Mouse (Mus musculus) lung, postnatal 36 days (tissue): Measurements from ENCODE around the gene Ccdc22.
A peak's percentile ranks its signal among the peaks of the same experiment; 100 is the strongest.

Experiments used
- DNase-seq: peaks from one replicate; pipeline ENCODE4 v3.0.0; 2022; ENCODE audit warnings: mixed read lengths

Gene Ccdc22

DNA sequence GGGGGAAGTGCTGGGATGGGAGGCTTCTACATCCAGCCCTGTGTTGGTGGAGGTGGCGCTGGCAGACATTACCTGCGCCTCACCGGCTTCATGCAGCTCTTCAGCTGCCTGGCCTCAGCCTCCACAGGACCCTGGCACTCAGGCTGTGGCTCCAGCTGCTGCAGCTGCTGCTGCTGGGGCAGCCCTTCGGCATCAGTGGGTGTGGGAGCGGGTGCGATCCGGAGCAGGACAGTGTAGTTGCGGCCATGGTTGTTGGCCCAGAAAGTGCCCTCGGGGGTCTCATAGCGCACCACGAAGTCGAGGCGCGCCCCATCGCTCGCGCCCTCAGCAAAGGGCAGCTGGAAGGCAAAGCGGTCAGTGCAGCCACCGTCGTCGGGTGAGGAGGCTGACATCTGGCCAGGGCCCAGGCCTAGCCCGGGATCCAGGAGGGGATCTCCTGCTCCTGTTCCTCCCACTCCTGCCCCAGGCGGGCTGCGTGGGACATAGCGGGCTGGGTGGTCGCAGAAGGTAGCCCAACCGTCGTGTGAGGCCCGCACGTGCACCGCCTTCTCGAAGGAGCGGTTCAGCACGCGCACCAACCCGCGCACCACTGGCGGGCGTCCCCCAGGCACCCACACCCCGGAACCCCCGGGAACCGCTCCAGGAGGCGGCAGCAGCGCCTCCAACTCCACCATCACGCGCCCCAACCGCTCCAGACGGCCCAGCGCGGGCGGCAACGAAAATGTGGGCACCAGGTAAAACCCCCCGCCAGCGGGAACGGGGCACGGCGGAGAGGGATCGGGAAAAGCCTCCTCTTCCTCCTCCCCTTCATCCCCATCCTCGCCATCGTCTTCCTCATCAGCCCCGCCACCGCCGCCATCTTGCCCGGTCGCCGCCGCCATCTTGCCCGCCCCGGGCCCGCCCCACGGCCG, 31.9 kb downstream of the Ccdc22 start, which contains the start of gene Foxp3:
Gene Foxp3 (plus strand): TSS at position 469 of the 911 bp plus-strand sequence.
- DNase-seq: peak; percentile 26

DNA sequence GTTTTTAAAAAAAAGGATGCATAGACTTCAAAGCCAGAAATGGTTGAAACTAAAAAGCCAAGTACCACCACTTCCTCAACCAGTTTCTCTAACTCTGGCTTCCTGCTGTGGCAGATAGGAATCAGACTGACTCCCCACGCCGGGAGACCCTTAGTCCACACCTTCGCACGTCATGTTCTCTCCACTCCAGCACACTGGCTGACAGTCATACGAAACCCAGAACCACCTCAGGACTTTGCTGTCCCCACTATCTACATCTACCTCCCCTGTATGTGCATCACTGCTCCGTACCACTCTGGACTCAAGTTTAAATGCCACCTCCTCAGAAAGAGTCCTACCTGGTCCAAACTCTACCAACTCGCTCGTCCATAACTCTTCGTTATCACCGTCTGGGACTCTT, 32.9 kb downstream of the Ccdc22 start:
- no peak for DNase-seq

DNA sequence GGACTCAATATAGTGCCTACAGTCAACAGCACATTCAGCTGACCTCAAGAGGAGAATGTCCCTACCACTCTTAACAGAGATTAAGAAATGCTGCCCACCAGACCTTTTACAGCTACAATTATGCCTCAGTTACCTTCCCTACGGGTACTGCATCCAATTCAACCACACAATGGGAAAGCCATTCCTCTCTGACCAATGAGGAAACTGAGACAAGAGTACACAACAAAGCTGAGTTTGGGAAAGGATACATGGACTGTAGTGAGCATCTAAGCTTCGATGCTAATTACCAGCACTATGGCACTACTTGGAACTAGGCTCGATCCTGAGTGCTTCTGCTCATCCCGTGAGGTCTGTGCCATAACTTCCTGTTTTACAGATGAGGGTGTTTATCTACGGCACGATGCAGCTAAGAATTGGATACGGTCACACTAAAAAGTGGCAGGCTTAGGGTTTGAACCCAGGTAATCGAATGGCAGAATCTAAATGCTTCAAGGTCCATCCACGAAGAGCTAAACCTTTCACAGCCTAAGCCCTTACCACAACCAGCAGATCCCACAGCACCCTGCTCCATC, 33.7 kb downstream of the Ccdc22 start:
- no peak for DNase-seq

DNA sequence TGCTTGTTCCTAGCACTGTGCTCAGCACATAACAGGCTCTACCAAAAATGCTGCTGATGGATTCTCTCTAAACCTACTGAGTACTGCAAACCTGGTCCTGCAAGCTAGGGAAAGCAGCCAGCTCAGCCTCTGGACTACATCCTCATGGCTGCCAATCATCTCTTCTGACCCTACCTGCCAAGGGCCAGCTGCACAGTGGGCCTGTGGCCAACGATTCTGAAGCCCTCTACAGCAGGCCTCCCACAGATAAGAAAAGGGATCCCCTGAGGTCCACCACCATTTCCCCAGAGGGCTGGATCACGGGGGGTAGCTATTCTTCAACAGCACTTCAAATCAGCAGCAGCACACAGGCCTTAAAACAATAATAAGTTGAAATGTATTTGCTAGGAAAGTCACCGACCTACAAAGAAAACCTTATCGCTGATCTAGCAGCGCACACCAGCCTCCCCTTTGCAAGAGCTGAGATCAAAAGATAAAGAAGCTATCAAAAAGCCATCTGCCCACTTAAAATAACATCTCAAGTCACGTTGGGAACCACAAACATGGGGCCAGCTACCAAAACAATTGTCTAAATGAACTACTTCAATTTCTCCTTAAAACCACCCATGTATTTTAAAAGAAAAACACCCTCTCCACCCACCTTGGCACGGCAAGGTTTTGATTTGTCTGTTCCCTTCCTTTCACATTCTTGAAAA, 34.7 kb downstream of the Ccdc22 start:
- DNase-seq: no peak

DNA sequence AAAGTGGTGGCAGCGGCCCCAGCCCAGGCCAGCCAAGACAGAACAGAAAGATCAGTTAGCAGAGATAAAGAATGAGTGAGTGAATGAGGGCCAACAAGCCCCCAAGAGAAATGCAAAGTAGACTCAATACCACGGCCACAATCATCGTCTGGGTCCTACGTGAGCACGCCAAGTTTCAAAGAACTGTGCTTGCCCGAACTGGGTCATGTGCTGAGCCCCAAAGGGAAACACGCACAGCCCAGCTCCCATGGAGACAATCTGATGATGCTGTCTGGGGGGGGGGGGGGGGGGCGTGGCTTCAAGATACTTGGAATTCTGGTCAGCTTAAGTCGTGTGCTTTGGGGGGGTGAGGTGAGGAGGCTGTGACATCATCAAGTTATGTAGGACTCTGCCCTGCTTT, 37.8 kb downstream of the Ccdc22 start:
- no peak for DNase-seq

DNA sequence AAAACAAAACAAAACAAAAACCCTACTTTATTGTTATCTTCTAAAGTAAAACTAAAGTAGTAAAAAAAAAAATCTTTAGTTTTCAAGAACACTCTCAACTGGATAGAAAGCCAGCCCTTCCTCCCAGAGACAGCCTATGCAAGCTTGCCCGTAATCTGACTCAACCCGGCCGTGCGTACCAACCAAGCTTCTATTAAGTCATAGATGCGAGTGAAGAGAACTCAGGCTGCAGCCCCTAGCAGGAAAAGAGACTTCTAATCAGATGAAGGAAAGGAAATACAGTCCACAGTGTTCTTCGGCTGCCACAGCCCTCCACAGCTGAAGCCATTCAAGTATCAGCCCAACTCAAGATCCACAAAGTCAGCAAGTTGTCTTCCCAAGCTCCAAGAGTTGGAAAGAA, 39.0 kb downstream of the Ccdc22 start:
- no peak for DNase-seq

DNA sequence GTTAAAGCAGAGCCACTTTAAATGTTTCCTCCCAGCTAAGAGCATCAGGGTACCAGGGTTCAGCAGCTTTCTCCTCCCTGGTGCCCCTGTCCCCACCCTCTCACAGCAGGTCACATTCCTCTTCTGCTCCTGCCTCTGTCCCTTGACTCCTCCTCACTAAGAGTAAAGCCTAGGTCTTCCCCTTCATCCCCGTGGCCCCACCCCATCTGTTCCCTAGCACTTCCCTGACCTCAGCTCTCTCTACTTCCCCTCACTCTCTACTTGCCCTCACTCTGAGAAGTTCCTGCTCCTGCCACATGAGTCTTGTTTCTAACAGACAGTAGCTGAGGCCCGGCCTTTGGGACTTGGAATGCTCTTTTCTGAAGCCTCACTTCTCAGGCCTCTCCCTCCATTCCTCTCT, 42.2 kb downstream of the Ccdc22 start:
- DNase-seq: no peak

DNA sequence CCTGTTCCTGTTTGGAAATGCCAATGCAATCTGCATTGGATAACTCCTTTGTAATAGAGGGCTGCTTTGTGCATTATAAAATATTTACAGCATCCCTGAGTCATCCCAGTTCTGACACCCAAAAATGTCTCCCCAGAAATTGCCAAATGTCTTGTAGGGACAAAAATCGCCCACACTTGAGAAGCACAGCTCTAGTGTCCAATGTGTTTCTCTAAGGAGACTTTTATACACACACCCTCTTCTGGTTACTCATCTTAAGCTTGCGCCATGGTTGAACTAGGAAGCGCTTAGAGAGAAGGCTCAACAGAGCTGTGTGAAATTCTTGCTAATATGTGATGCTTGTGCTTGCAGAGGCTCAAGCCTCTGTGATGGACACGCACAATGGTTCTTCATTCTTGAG, 51.8 kb downstream of the Ccdc22 start:
- DNase-seq: no peak
